Mouse (Mus musculus) hindbrain, embryonic 11.5 days (tissue): Measurements from ENCODE around the gene Mthfr. TPM values are rescaled to one million over a fixed set of nuclear protein-coding genes. Genes with fewer than 3 reads are reported as not detected.
A peak's percentile ranks its signal among the peaks of the same experiment; 100 is the strongest.

Experiments
- ATAC-seq: fragments of 200-750 bp; cut with Nextera tagmentation; 2 replicates; pipeline ENCODE4 v1.8.0; 2017; ENCODE audit warnings: mild to moderate bottlenecking, moderate TSS enrichment, moderate library complexity; ENCODE audit not compliant: low FRiP score
- DNase-seq: peaks from one replicate; pipeline ENCODE4 v3.0.0-alpha.2; 2015; ENCODE audit warnings: low spot score
- H3K27ac ChIP-seq: fragments of 300-500 bp; sonication (generic); 2 replicates; pipeline ENCODE4 v1.5.1; 2014; ENCODE audit warnings: mild to moderate bottlenecking, low read depth, low read length
- H3K27me3 ChIP-seq: fragments of 300-500 bp; sonication (generic); 2 replicates; pipeline ENCODE4 v1.6.1; 2014; ENCODE audit warnings: mild to moderate bottlenecking, low read length, moderate library complexity, mixed read lengths; ENCODE audit not compliant: control insufficient read depth, insufficient read depth
- H3K36me3 ChIP-seq: fragments of 300-500 bp; sonication (generic); 2 replicates; pipeline ENCODE4 v1.6.1; 2014; ENCODE audit warnings: mild to moderate bottlenecking, low read length, moderate library complexity, mixed read lengths; ENCODE audit not compliant: control insufficient read depth, insufficient read depth
- H3K4me1 ChIP-seq: fragments of 300-500 bp; sonication (generic); replicated peaks from 2 replicates; pipeline ENCODE4 v1.6.1; 2014; ENCODE audit warnings: low read length, mixed read lengths; ENCODE audit not compliant: control insufficient read depth, insufficient read depth
- H3K4me2 ChIP-seq: fragments of 300-500 bp; sonication (generic); replicated peaks from 2 replicates; pipeline ENCODE4 v1.6.1; 2014; ENCODE audit warnings: mild to moderate bottlenecking, low read depth, low read length
- H3K4me3 ChIP-seq: fragments of 300-500 bp; sonication (generic); 2 replicates; pipeline ENCODE4 v1.5.1; 2014; ENCODE audit warnings: low read depth, low read length
- H3K9ac ChIP-seq: fragments of 300-500 bp; sonication (generic); 2 replicates; pipeline ENCODE4 v1.6.1; 2014; ENCODE audit warnings: low read depth, low read length
- H3K9me3 ChIP-seq: fragments of 300-500 bp; sonication (generic); 2 replicates; pipeline ENCODE4 v1.6.1; 2016; ENCODE audit warnings: low read length; ENCODE audit not compliant: control insufficient read depth
- WGBS: fragments of 180-500 bp; shearing (Covaris S2); extraction: QIAGEN DNeasy Blood & Tissue Kit; methylation state at CpG from one replicate; pipeline ENCODE4 v1.1.7; 2014; 5-methylcytosine and 5-hydroxymethylcytosine counted together
- polyA plus RNA-seq: library from polyadenylated mRNA; unstranded; fragments of >200 nt; fragmentation: Nextera tagmentation; extraction: Ambion mirVana; gene quantifications from 2 replicates; pipeline ENCODE4 v1.2.1, GENCODE M21; 2014

The Mthfr gene
- polyA plus RNA-seq, 1 experiment from 2014 or later = 19.6 TPM

- Histone ChIP-seq H3K4me2 (peak overlapping the region; percentile 65), H3K9ac (peak overlapping the region; percentile 62), H3K4me1 (peaks cover 5% of the 10 kb centered on the region), H3K27ac (no peak overlapping the region), H3K36me3 (no peaks in the 10 kb centered on the region), H3K27me3 (no peaks in the 10 kb centered on the region), H3K4me3 (peak overlapping the region; percentile 49), H3K9me3 (no peaks in the 10 kb centered on the region)
- 3% methylated on average over 30 of the region's 30 CpGs for WGBS
- ATAC-seq (peak; percentile 67), DNase-seq (no peak)
Observed at GRCm38 (mm10) chr4:148087091-148087906, 48.4 kb downstream of the Mthfr start.

GRCm38 (mm10) chr4:148087907-148088527 is 49.1 kb downstream of the Mthfr start, which contains the start of gene Agtrap:
Gene Agtrap, minus strand, starts transcription at chr4:148088031.
- Histone ChIP-seq H3K27me3 (no peaks in the 10 kb centered on the region), H3K9ac (peak within 1 kb of the TSS; percentile 62), H3K4me2 (peak within 1 kb of the TSS; percentile 65), H3K36me3 (no peaks in the 10 kb centered on the region), H3K9me3 (no peaks in the 10 kb centered on the region), H3K4me3 (peak within 1 kb of the TSS; percentile 49), H3K4me1 (peaks cover 5% of the 10 kb centered on the region), H3K27ac (0 out of 2 replicates have a peak within 1 kb of the TSS, but pooled peaks have one; percentile 32)
- ATAC-seq (peak; percentile 91), DNase-seq (peak; percentile 92)
- 5% methylated on average over 34 of the region's 34 CpGs for WGBS

GRCm38 (mm10) chr4:148089166-148089565 is 50.3 kb downstream of the Mthfr start:
- no peaks in the 10 kb centered on the region for H3K9me3 ChIP-seq
- H3K36me3 ChIP-seq = no peaks in the 10 kb centered on the region
- peaks cover 3% of the 10 kb centered on the region for H3K4me1 ChIP-seq
- no peak for DNase-seq
- no peak for ATAC-seq
- no peak overlapping the region for H3K9ac ChIP-seq
- H3K27me3 ChIP-seq = no peaks in the 10 kb centered on the region
- 51% methylated on average over 4 of the region's 4 CpGs for WGBS
- no peak overlapping the region for H3K4me2 ChIP-seq
- no peak overlapping the region for H3K27ac ChIP-seq
- H3K4me3 ChIP-seq = no peak overlapping the region

GRCm38 (mm10) chr4:148091181-148091580 is 52.3 kb downstream of the Mthfr start:
- Histone ChIP-seq H3K36me3 (no peaks in the 10 kb centered on the region), H3K4me2 (no peak overlapping the region), H3K9ac (no peak overlapping the region), H3K27me3 (no peaks in the 10 kb centered on the region), H3K9me3 (no peaks in the 10 kb centered on the region), H3K4me3 (no peak overlapping the region), H3K27ac (no peak overlapping the region), H3K4me1 (no peaks in the 10 kb centered on the region; the same call in 1 of the 2 replicates)
- DNase-seq (no peak), ATAC-seq (no peak)
- 96% methylated on average over 1 of the region's 1 CpGs for WGBS

GRCm38 (mm10) chr4:148092551-148093271 is 53.8 kb downstream of the Mthfr start:
- Histone ChIP-seq H3K4me1 (no peaks in the 10 kb centered on the region; the same call in 1 of the 2 replicates), H3K36me3 (no peaks in the 10 kb centered on the region), H3K4me3 (no peak overlapping the region), H3K9ac (no peak overlapping the region), H3K4me2 (no peak overlapping the region), H3K27ac (no peak overlapping the region), H3K9me3 (no peaks in the 10 kb centered on the region), H3K27me3 (no peaks in the 10 kb centered on the region)
- no peak for DNase-seq
- no peak for ATAC-seq
- WGBS = 87% methylated on average over 11 of the region's 11 CpGs

GRCm38 (mm10) chr4:148094161-148094560 is 55.3 kb downstream of the Mthfr start:
- Histone ChIP-seq H3K4me3 (no peak overlapping the region), H3K4me1 (no peaks in the 10 kb centered on the region), H3K27me3 (no peaks in the 10 kb centered on the region), H3K36me3 (no peaks in the 10 kb centered on the region), H3K9ac (no peak overlapping the region), H3K27ac (no peak overlapping the region), H3K9me3 (no peaks in the 10 kb centered on the region), H3K4me2 (no peak overlapping the region)
- 82% methylated on average over 5 of the region's 5 CpGs for WGBS
- no peak for DNase-seq
- no peak for ATAC-seq

GRCm38 (mm10) chr4:148095081-148095480 is 56.2 kb downstream of the Mthfr start:
- Histone ChIP-seq H3K4me2 (no peak overlapping the region), H3K27me3 (no peaks in the 10 kb centered on the region), H3K9ac (no peak overlapping the region), H3K4me3 (no peak overlapping the region), H3K36me3 (no peaks in the 10 kb centered on the region), H3K9me3 (no peaks in the 10 kb centered on the region), H3K27ac (no peak overlapping the region), H3K4me1 (no peaks in the 10 kb centered on the region)
- no peak for DNase-seq
- WGBS = 83% methylated on average over 4 of the region's 4 CpGs
- no peak for ATAC-seq

GRCm38 (mm10) chr4:148097936-148098335 is 59.1 kb downstream of the Mthfr start:
- WGBS = 97% methylated on average over 2 of the region's 2 CpGs
- no peak for ATAC-seq

More at GRCm38 (mm10) chr4:148097936-148098335, 59.1 kb downstream of the Mthfr start:
- DNase-seq = no peak
- Histone ChIP-seq H3K27ac (no peak overlapping the region), H3K4me3 (no peak overlapping the region), H3K9ac (no peak overlapping the region), H3K36me3 (no peaks in the 10 kb centered on the region), H3K9me3 (no peaks in the 10 kb centered on the region), H3K4me2 (no peak overlapping the region), H3K27me3 (no peaks in the 10 kb centered on the region; the same call in 1 of the 2 replicates), H3K4me1 (no peaks in the 10 kb centered on the region; the same call in 1 of the 2 replicates)
